Mouse (Mus musculus) hindbrain, embryonic 11.5 days (tissue): ENCODE data around the gene Gpr183. TPM values are rescaled to one million over a fixed set of nuclear protein-coding genes. Genes with fewer than 3 reads are reported as not detected.

ENCODE experiments used
- ATAC-seq: fragments of 200-750 bp; cut with Nextera tagmentation; 2 replicates; pipeline ENCODE4 v1.8.0; 2017; ENCODE audit warnings: mild to moderate bottlenecking, moderate TSS enrichment, moderate library complexity; ENCODE audit not compliant: low FRiP score
- DNase-seq: peaks from one replicate; pipeline ENCODE4 v3.0.0-alpha.2; 2015; ENCODE audit warnings: low spot score
- H3K27ac ChIP-seq: fragments of 300-500 bp; sonication (generic); 2 replicates; pipeline ENCODE4 v1.5.1; 2014; ENCODE audit warnings: mild to moderate bottlenecking, low read depth, low read length
- H3K27me3 ChIP-seq: fragments of 300-500 bp; sonication (generic); 2 replicates; pipeline ENCODE4 v1.6.1; 2014; ENCODE audit warnings: mild to moderate bottlenecking, low read length, moderate library complexity, mixed read lengths; ENCODE audit not compliant: control insufficient read depth, insufficient read depth
- H3K36me3 ChIP-seq: fragments of 300-500 bp; sonication (generic); 2 replicates; pipeline ENCODE4 v1.6.1; 2014; ENCODE audit warnings: mild to moderate bottlenecking, low read length, moderate library complexity, mixed read lengths; ENCODE audit not compliant: control insufficient read depth, insufficient read depth
- H3K4me1 ChIP-seq: fragments of 300-500 bp; sonication (generic); replicated peaks from 2 replicates; pipeline ENCODE4 v1.6.1; 2014; ENCODE audit warnings: low read length, mixed read lengths; ENCODE audit not compliant: control insufficient read depth, insufficient read depth
- H3K4me2 ChIP-seq: fragments of 300-500 bp; sonication (generic); replicated peaks from 2 replicates; pipeline ENCODE4 v1.6.1; 2014; ENCODE audit warnings: mild to moderate bottlenecking, low read depth, low read length
- H3K4me3 ChIP-seq: fragments of 300-500 bp; sonication (generic); 2 replicates; pipeline ENCODE4 v1.5.1; 2014; ENCODE audit warnings: low read depth, low read length
- H3K9ac ChIP-seq: fragments of 300-500 bp; sonication (generic); 2 replicates; pipeline ENCODE4 v1.6.1; 2014; ENCODE audit warnings: low read depth, low read length
- H3K9me3 ChIP-seq: fragments of 300-500 bp; sonication (generic); 2 replicates; pipeline ENCODE4 v1.6.1; 2016; ENCODE audit warnings: low read length; ENCODE audit not compliant: control insufficient read depth
- WGBS: fragments of 180-500 bp; shearing (Covaris S2); extraction: QIAGEN DNeasy Blood & Tissue Kit; methylation state at CpG from one replicate; pipeline ENCODE4 v1.1.7; 2014; 5-methylcytosine and 5-hydroxymethylcytosine counted together
- polyA plus RNA-seq: library from polyadenylated mRNA; unstranded; fragments of >200 nt; fragmentation: Nextera tagmentation; extraction: Ambion mirVana; gene quantifications from 2 replicates; pipeline ENCODE4 v1.2.1, GENCODE M21; 2014

Gpr183 gene
- polyA plus RNA-seq, 1 experiment from 2014 or later: 3.2 TPM

- no peak for ATAC-seq
These were observed 18.3 kb upstream of the Gpr183 start for GRCm38 (mm10) chr14:121983009-121983933.

GRCm38 (mm10) chr14:121981531-121981930 lies 16.5 kb upstream of the Gpr183 start:
- H3K27ac ChIP-seq: no peak overlapping the region
- no peak for ATAC-seq
- H3K9ac ChIP-seq: no peak overlapping the region
- H3K9me3 ChIP-seq: no peaks in the 10 kb centered on the region
- H3K4me3 ChIP-seq: no peak overlapping the region
- no peak overlapping the region for H3K4me2 ChIP-seq
- no peaks in the 10 kb centered on the region for H3K36me3 ChIP-seq
- no peak for DNase-seq
- H3K27me3 ChIP-seq: no peaks in the 10 kb centered on the region
- 86% methylated on average over 1 of the region's 1 CpGs for WGBS
- no peaks in the 10 kb centered on the region for H3K4me1 ChIP-seq

More at GRCm38 (mm10) chr14:121983009-121983933, 18.3 kb upstream of the Gpr183 start:
- DNase-seq: no peak
- 74% methylated on average over 8 of the region's 8 CpGs for WGBS
- Histone ChIP-seq H3K4me2 (no peak overlapping the region), H3K9me3 (no peaks in the 10 kb centered on the region), H3K36me3 (no peaks in the 10 kb centered on the region), H3K27ac (no peak overlapping the region), H3K4me1 (no peaks in the 10 kb centered on the region), H3K9ac (no peak overlapping the region), H3K27me3 (no peaks in the 10 kb centered on the region), H3K4me3 (no peak overlapping the region)

GRCm38 (mm10) chr14:121973114-121973513 lies 8.1 kb upstream of the Gpr183 start:
- WGBS: 95% methylated on average over 10 of the region's 10 CpGs
- Histone ChIP-seq H3K9me3 (no peaks in the 10 kb centered on the region), H3K27ac (no peak overlapping the region), H3K36me3 (no peaks in the 10 kb centered on the region), H3K4me2 (no peak overlapping the region), H3K4me3 (no peak overlapping the region), H3K9ac (no peak overlapping the region), H3K4me1 (no peaks in the 10 kb centered on the region), H3K27me3 (no peaks in the 10 kb centered on the region)
- ATAC-seq (no peak), DNase-seq (no peak)

- no peak overlapping the region for H3K4me3 ChIP-seq
These were observed 5.4 kb upstream of the Gpr183 start for GRCm38 (mm10) chr14:121970402-121970801.

GRCm38 (mm10) chr14:121967095-121967494 lies 2.1 kb upstream of the Gpr183 start:
- DNase-seq: no peak
- H3K27ac ChIP-seq: no peak overlapping the region
- H3K9me3 ChIP-seq: no peaks in the 10 kb centered on the region
- no peak overlapping the region for H3K9ac ChIP-seq
- no peak for ATAC-seq
- H3K27me3 ChIP-seq: no peaks in the 10 kb centered on the region
- 93% methylated on average over 4 of the region's 4 CpGs for WGBS
- H3K4me1 ChIP-seq: no peaks in the 10 kb centered on the region
- H3K36me3 ChIP-seq: no peaks in the 10 kb centered on the region
- no peak overlapping the region for H3K4me3 ChIP-seq
- no peak overlapping the region for H3K4me2 ChIP-seq

More at GRCm38 (mm10) chr14:121970402-121970801, 5.4 kb upstream of the Gpr183 start:
- H3K27ac ChIP-seq: no peak overlapping the region
- 81% methylated on average over 1 of the region's 1 CpGs for WGBS
- no peaks in the 10 kb centered on the region for H3K27me3 ChIP-seq
- H3K4me1 ChIP-seq: no peaks in the 10 kb centered on the region
- no peaks in the 10 kb centered on the region for H3K9me3 ChIP-seq
- no peak overlapping the region for H3K4me2 ChIP-seq
- DNase-seq (no peak), ATAC-seq (no peak)
- H3K9ac ChIP-seq: no peak overlapping the region
- H3K36me3 ChIP-seq: no peaks in the 10 kb centered on the region

- ATAC-seq: no peak
- Histone ChIP-seq H3K27me3 (no peaks in the 10 kb centered on the region), H3K27ac (no peak overlapping the region), H3K9ac (no peak overlapping the region), H3K4me1 (no peaks in the 10 kb centered on the region), H3K36me3 (no peaks in the 10 kb centered on the region), H3K4me2 (no peak overlapping the region), H3K4me3 (no peak overlapping the region), H3K9me3 (no peaks in the 10 kb centered on the region)
- DNase-seq: no peak
- WGBS: 94% methylated on average over 4 of the region's 4 CpGs
These were observed 466 bp upstream of the Gpr183 start for GRCm38 (mm10) chr14:121965461-121965860.

- no peaks in the 10 kb centered on the region for H3K9me3 ChIP-seq
- H3K36me3 ChIP-seq: no peaks in the 10 kb centered on the region
- H3K4me3 ChIP-seq: no peak overlapping the region
- no peak overlapping the region for H3K4me2 ChIP-seq
- no peaks in the 10 kb centered on the region for H3K27me3 ChIP-seq
- ATAC-seq (no peak), DNase-seq (no peak)
- H3K4me1 ChIP-seq: no peaks in the 10 kb centered on the region
- WGBS: 78% methylated on average over 4 of the region's 4 CpGs
- no peak overlapping the region for H3K27ac ChIP-seq
- H3K9ac ChIP-seq: no peak overlapping the region
These were observed 1.1 kb downstream of the Gpr183 start for GRCm38 (mm10) chr14:121963942-121964335.

- WGBS: 86% methylated on average over 9 of the region's 9 CpGs
- H3K4me3 ChIP-seq: no peak overlapping the region
- no peak for DNase-seq
- H3K27me3 ChIP-seq: no peaks in the 10 kb centered on the region
- no peak for ATAC-seq
- no peaks in the 10 kb centered on the region for H3K36me3 ChIP-seq
- H3K9me3 ChIP-seq: no peaks in the 10 kb centered on the region
- H3K4me1 ChIP-seq: no peaks in the 10 kb centered on the region
- no peak overlapping the region for H3K4me2 ChIP-seq
- no peak overlapping the region for H3K27ac ChIP-seq
- no peak overlapping the region for H3K9ac ChIP-seq
These were observed 1.6 kb downstream of the Gpr183 start for GRCm38 (mm10) chr14:121963251-121963941.
